Mouse (Mus musculus) ES-Bruce4 (cell line): Measurements from ENCODE around the gene Parg.

ENCODE experiments used
- CTCF ChIP-seq: IDR thresholded peaks from one replicate; pipeline ENCODE4 v1.8.1; 2011; ENCODE audit warnings: low read depth, low read length
- EP300 ChIP-seq: IDR thresholded peaks from 2 replicates; pipeline ENCODE4 v1.6.1; 2011; ENCODE audit warnings: low read depth, low read length; ENCODE audit not compliant: insufficient read depth

DNA sequence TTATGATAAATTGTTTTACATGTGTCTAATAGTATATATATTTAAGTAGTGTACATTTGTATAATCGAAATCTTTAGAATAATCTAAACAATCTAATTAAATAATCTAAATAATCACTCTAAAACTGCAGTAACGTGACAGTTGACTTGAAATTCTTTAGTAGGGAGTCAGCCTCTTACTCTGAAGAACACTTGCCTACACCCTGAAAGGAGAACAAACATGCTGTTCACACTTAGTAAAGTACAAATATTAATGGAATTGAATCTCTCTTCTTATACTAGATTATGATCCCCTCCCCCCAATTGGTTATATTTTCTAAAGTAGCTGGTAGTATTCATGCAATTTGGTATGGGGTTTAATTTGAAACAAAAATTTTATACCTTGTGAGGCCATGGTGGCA lies 60.0 kb downstream of the Parg start:
- TF ChIP-seq CTCF (no peak), EP300 (no peak)
